Mouse (Mus musculus) MEL (cell line): Measurements from ENCODE around the gene Ndrg3. TPM values are rescaled to one million over a fixed set of nuclear protein-coding genes. Genes with fewer than 3 reads are reported as not detected.

Experiments used
- DNase-seq: peaks from one replicate; pipeline ENCODE4 v3.0.0; 2011; ENCODE audit warnings: low read depth, low spot score
- H3K27ac ChIP-seq: 2 replicates; pipeline ENCODE4 v1.5.1; 2012; ENCODE audit warnings: low read depth, mild to moderate bottlenecking, control low read depth, low read length, moderate library complexity; ENCODE audit not compliant: control insufficient read depth
- H3K27me3 ChIP-seq, 2 experiments: fragments of 150-350 bp in 1 of 2; sonication (generic) in 1 of 2; 2 replicates each; pipeline ENCODE4 v1.6.1; 2012; ENCODE audit warnings: low read length in 2 of 2, mild to moderate bottlenecking in 2 of 2, improper control_type of control experiment in 1 of 2, moderate library complexity in 1 of 2; ENCODE audit not compliant: insufficient read depth in 2 of 2, control insufficient read depth in 1 of 2
- H3K36me3 ChIP-seq, 2 experiments: 2 replicates each; pipeline ENCODE4 v1.6.1; 2012 to 2014; ENCODE audit warnings: low read length in 2 of 2, improper control_type of control experiment in 1 of 2, inconsistent platforms in 1 of 2, mild to moderate bottlenecking in 1 of 2; ENCODE audit not compliant: insufficient read depth in 2 of 2, control insufficient read depth in 1 of 2
- H3K4me1 ChIP-seq, 2 experiments: fragments of 150-350 bp in 1 of 2; sonication (generic) in 1 of 2; 2 replicates each; pipeline ENCODE4 v1.6.1; 2012; ENCODE audit warnings: low read length in 2 of 2, improper control_type of control experiment in 1 of 2, mild to moderate bottlenecking in 1 of 2; ENCODE audit not compliant: insufficient read depth in 2 of 2, control insufficient read depth in 1 of 2
- H3K4me3 ChIP-seq, 2 experiments: fragments of 150-350 bp in 1 of 2; sonication (generic) in 1 of 2; 2 replicates each; pipeline ENCODE4 v1.5.1; 2012; ENCODE audit warnings: low read depth in 2 of 2, low read length in 2 of 2, mild to moderate bottlenecking in 2 of 2, moderate library complexity in 2 of 2, control low read depth in 1 of 2, improper control_type of control experiment in 1 of 2; ENCODE audit not compliant: control insufficient read depth in 1 of 2, insufficient read depth in 1 of 2
- H3K79me2 ChIP-seq: 2 replicates; pipeline ENCODE4 v1.6.1; 2012; ENCODE audit warnings: mild to moderate bottlenecking, low read length, moderate library complexity; ENCODE audit not compliant: control insufficient read depth, poor library complexity, insufficient read depth
- H3K9ac ChIP-seq: 2 replicates; pipeline ENCODE4 v1.6.1; 2012; ENCODE audit warnings: low read depth, mild to moderate bottlenecking, control low read depth, low read length, moderate library complexity; ENCODE audit not compliant: control insufficient read depth, poor library complexity, severe bottlenecking
- H3K9me3 ChIP-seq: fragments of 150-350 bp; sonication (generic); replicated peaks from 2 replicates; pipeline ENCODE4 v1.6.1; 2012; ENCODE audit warnings: mild to moderate bottlenecking, low read length, improper control_type of control experiment, moderate library complexity; ENCODE audit not compliant: insufficient read depth
- BHLHE40 ChIP-seq: IDR thresholded peaks from 2 replicates; pipeline ENCODE4 v1.6.1; 2012; ENCODE audit warnings: low read depth, mild to moderate bottlenecking, inconsistent platforms, low read length, improper control_type of control experiment, borderline replicate concordance
- CHD1 ChIP-seq: IDR thresholded peaks from 2 replicates; pipeline ENCODE4 v1.6.1; 2012; ENCODE audit warnings: low read depth, mild to moderate bottlenecking, inconsistent platforms, low read length, improper control_type of control experiment
- CHD2 ChIP-seq: IDR thresholded peaks from 2 replicates; pipeline ENCODE4 v1.6.1; 2011; ENCODE audit warnings: low read length, improper control_type of control experiment
- CTCF ChIP-seq, 3 experiments: IDR thresholded peaks in 2 of 3; conservative IDR thresholded peaks in 1 of 3; 2 replicates each; pipeline ENCODE4 v1.5.1; 2011 to 2012; ENCODE audit warnings: low read length in 3 of 3, low read depth in 2 of 3, mild to moderate bottlenecking in 2 of 3, improper control_type of control experiment in 1 of 3, inconsistent platforms in 1 of 3, mixed read lengths in 1 of 3, moderate library complexity in 1 of 3; ENCODE audit not compliant: control insufficient read depth in 1 of 3, insufficient read depth in 1 of 3, poor library complexity in 1 of 3, severe bottlenecking in 1 of 3
- E2F4 ChIP-seq: IDR thresholded peaks from 2 replicates; pipeline ENCODE4 v1.6.1; 2011; ENCODE audit warnings: low read depth, low read length, improper control_type of control experiment, borderline replicate concordance
- ELF1 ChIP-seq: IDR thresholded peaks from 2 replicates; pipeline ENCODE4 v1.6.1; 2014; ENCODE audit warnings: low read depth, mild to moderate bottlenecking, inconsistent platforms, low read length, improper control_type of control experiment, moderate library complexity
- ETS1 ChIP-seq: IDR thresholded peaks from 2 replicates; pipeline ENCODE4 v1.6.1; 2012; ENCODE audit warnings: low read depth, mild to moderate bottlenecking, inconsistent platforms, low read length, improper control_type of control experiment, moderate library complexity
- GABPA ChIP-seq: IDR thresholded peaks from 2 replicates; pipeline ENCODE4 v1.6.1; 2012; ENCODE audit warnings: low read depth, mild to moderate bottlenecking, inconsistent platforms, low read length, improper control_type of control experiment, moderate library complexity
- HCFC1 ChIP-seq: IDR thresholded peaks from 2 replicates; pipeline ENCODE4 v1.6.1; 2012; ENCODE audit warnings: low read depth, mild to moderate bottlenecking, inconsistent platforms, low read length, improper control_type of control experiment, moderate library complexity
- JUND ChIP-seq: IDR thresholded peaks from 2 replicates; pipeline ENCODE4 v1.6.1; 2011; ENCODE audit warnings: low read depth, mild to moderate bottlenecking, improper control_type of control experiment, low read length
- MAX ChIP-seq: IDR thresholded peaks from 2 replicates; pipeline ENCODE4 v1.6.1; 2011; ENCODE audit warnings: low read length, improper control_type of control experiment
- MYC ChIP-seq: IDR thresholded peaks from 2 replicates; pipeline ENCODE4 v1.6.1; 2011; ENCODE audit warnings: low read depth, mild to moderate bottlenecking, low read length, improper control_type of control experiment, moderate library complexity
- NELFE ChIP-seq: IDR thresholded peaks from 2 replicates; pipeline ENCODE4 v1.6.1; 2011; ENCODE audit warnings: low read depth, low read length, improper control_type of control experiment
- POLR2A ChIP-seq, 2 experiments: IDR thresholded peaks; 2 replicates each; pipeline ENCODE4 v1.6.1; 2011 to 2012; ENCODE audit warnings: low read length in 2 of 2, mild to moderate bottlenecking in 2 of 2, control low read depth in 1 of 2, improper control_type of control experiment in 1 of 2, low read depth in 1 of 2, moderate library complexity in 1 of 2; ENCODE audit not compliant: control insufficient read depth in 1 of 2, insufficient read depth in 1 of 2, poor library complexity in 1 of 2
- POLR2AphosphoS2 ChIP-seq: IDR thresholded peaks from 2 replicates; pipeline ENCODE4 v1.6.1; 2011; ENCODE audit warnings: low read length, improper control_type of control experiment
- RAD21 ChIP-seq: IDR thresholded peaks from 2 replicates; pipeline ENCODE4 v1.6.1; 2011; ENCODE audit warnings: mild to moderate bottlenecking, low read depth, low read length, improper control_type of control experiment
- TAL1 ChIP-seq: IDR thresholded peaks from 2 replicates; pipeline ENCODE4 v1.6.1; 2012; ENCODE audit warnings: mild to moderate bottlenecking, inconsistent platforms, low read length, moderate library complexity, mixed read lengths
- TBP ChIP-seq: IDR thresholded peaks from 2 replicates; pipeline ENCODE4 v1.8.0; 2011; ENCODE audit warnings: low read depth, low read length, improper control_type of control experiment
- TCF12 ChIP-seq: IDR thresholded peaks from 2 replicates; pipeline ENCODE4 v1.6.1; 2014; ENCODE audit warnings: low read depth, mild to moderate bottlenecking, inconsistent platforms, low read length, improper control_type of control experiment, moderate library complexity
- UBTF ChIP-seq: IDR thresholded peaks from 2 replicates; pipeline ENCODE4 v1.6.1; 2012; ENCODE audit warnings: low read depth, mild to moderate bottlenecking, inconsistent platforms, low read length, improper control_type of control experiment, moderate library complexity, borderline replicate concordance; ENCODE audit not compliant: insufficient read depth
- USF1 ChIP-seq: IDR thresholded peaks from 2 replicates; pipeline ENCODE4 v1.6.1; 2014; ENCODE audit warnings: low read depth, mild to moderate bottlenecking, inconsistent platforms, low read length, improper control_type of control experiment, moderate library complexity
- ZC3H11A ChIP-seq: IDR thresholded peaks from 2 replicates; pipeline ENCODE4 v1.6.1; 2012; ENCODE audit warnings: low read depth, mild to moderate bottlenecking, inconsistent platforms, low read length, improper control_type of control experiment
- ZKSCAN1 ChIP-seq: IDR thresholded peaks from 2 replicates; pipeline ENCODE4 v1.6.1; 2012; ENCODE audit warnings: low read depth, mild to moderate bottlenecking, inconsistent platforms, low read length, improper control_type of control experiment, moderate library complexity
- ZMIZ1 ChIP-seq: IDR thresholded peaks from 2 replicates; pipeline ENCODE4 v1.6.1; 2012; ENCODE audit warnings: low read depth, mild to moderate bottlenecking, inconsistent platforms, low read length, improper control_type of control experiment, moderate library complexity
- ZNF384 ChIP-seq: IDR thresholded peaks from 2 replicates; pipeline ENCODE4 v1.6.1; 2012; ENCODE audit warnings: low read depth, mild to moderate bottlenecking, inconsistent platforms, low read length, improper control_type of control experiment
- polyA plus RNA-seq, 2 experiments: library from polyadenylated mRNA; stranded (reverse) in 1 of 2; unstranded in 1 of 2; fragments of >175 nt in 1 of 2; fragments of >200 nt in 1 of 2; gene quantifications; 2 replicates each; pipeline versions ENCODE4 v1.2.1 to v1.2.4; 2012; ENCODE audit warnings: low replicate concordance in 2 of 2, low read depth in 1 of 2; ENCODE audit not compliant: insufficient read length in 2 of 2, insufficient read depth in 1 of 2, missing spikeins in 1 of 2
- total RNA-seq: library from RNA; depleted of rRNA; stranded (reverse); fragments of 300-350 nt; gene quantifications from 2 replicates; pipeline ENCODE4 v1.2.3, GENCODE M21; 2012

Gene Ndrg3
- total and polyA plus RNA-seq, 3 experiments: 19.0 to 39.6 TPM; not detected in 1

DNA sequence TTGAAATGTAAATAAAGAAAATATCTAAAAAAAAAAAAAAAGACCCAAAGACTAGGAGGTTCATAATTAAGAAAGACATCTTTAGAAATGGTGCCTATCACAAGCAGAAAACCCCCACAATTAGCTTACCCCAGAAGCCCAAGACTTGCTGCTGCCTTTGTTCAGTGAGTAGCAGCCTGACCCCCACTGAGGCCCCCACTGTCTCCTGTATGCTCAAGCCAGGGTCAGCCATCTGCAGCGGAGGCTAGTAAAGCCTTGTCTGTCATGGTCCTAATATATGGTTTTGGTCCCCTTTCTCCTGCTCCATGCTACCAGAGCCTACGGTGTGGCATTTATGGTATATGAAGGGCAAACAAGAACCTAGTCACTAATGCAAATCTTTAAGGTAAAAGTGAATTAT lies 90.5 kb downstream of the Ndrg3 start:
- no peak for DNase-seq
- no peak overlapping the region for H3K9ac ChIP-seq
- H3K27me3 ChIP-seq: peaks cover 0 to 1% of the 10 kb centered on the region in 2 experiments; a peak in 3 of 4 replicates
- H3K4me3 ChIP-seq: no peak overlapping the region
- no peaks in the 10 kb centered on the region for H3K9me3 ChIP-seq
- no peaks in the 10 kb centered on the region for H3K79me2 ChIP-seq
- TF ChIP-seq MYC (no peak), E2F4 (no peak), JUND (no peak), TCF12 (no peak), ELF1 (no peak), USF1 (no peak), ZNF384 (no peak), BHLHE40 (no peak), GABPA (no peak), ZMIZ1 (no peak), NELFE (no peak)
- no peaks in the 10 kb centered on the region for H3K36me3 ChIP-seq
- no peaks in the 10 kb centered on the region; a peak in 1 of 4 replicates for H3K4me1 ChIP-seq
- H3K27ac ChIP-seq: no peak overlapping the region

GRCm38 (mm10) chr2:156899184-156899583 lies 92.7 kb downstream of the Ndrg3 start:
- no peak for DNase-seq
- H3K27ac ChIP-seq: no peak overlapping the region
- TF ChIP-seq ZC3H11A (no peak), ZKSCAN1 (no peak), ZMIZ1 (no peak), ETS1 (no peak), RAD21 (no peak), TBP (no peak), TAL1 (no peak), POLR2A (IDR thresholded peaks at IDR 0.05; ENCODE audit: control insufficient read depth in 1 of 2, insufficient read depth in 1 of 2, low read depth in 1 of 2, low read length in 2 of 2, poor library complexity in 1 of 2) (no peak), HCFC1 (no peak), CHD2 (no peak), POLR2AphosphoS2 (no peak), USF1 (no peak), E2F4 (no peak), MAX (no peak), NELFE (no peak), CTCF (IDR thresholded peaks at IDR 0.05 in 2 of 3, conservative IDR thresholded peaks at IDR 0.05 in 1 of 3; ENCODE audit: control insufficient read depth in 1 of 3, insufficient read depth in 1 of 3, low read depth in 2 of 3, low read length in 3 of 3, poor library complexity in 1 of 3, severe bottlenecking in 1 of 3) (no peak), BHLHE40 (no peak), JUND (no peak), CHD1 (no peak), UBTF (no peak)
- TF ChIP-seq, all 39 proteins: peak for 0
- Histone ChIP-seq H3K79me2 (no peaks in the 10 kb centered on the region), H3K4me1 (peaks cover 0 to 8% of the 10 kb centered on the region in 2 experiments; a peak in 2 of 4 replicates), H3K9ac (no peak overlapping the region), H3K4me3 (no peak overlapping the region), H3K9me3 (no peaks in the 10 kb centered on the region), H3K27me3 (peaks cover 0 to 1% of the 10 kb centered on the region in 2 experiments; a peak in 3 of 4 replicates), H3K36me3 (peaks cover 0 to 6% of the 10 kb centered on the region in 2 experiments; a peak in 2 of 4 replicates)
